Mouse (Mus musculus) T-helper 17 cell (primary cell): ENCODE measurements around the gene Sdc3.

Source experiments
- in situ Hi-C, 2 experiments: fragments of 300-600 bp; cut with MboI, MseI; formaldehyde crosslinking; loops; 1 replicate in 1 of 2; 2 replicates in 1 of 2; pipeline ENCODE4 v1.15.1; 2025; ENCODE audit warnings: high pct_unique_total_duplicates in 2 of 2

Sdc3 gene

DNA sequence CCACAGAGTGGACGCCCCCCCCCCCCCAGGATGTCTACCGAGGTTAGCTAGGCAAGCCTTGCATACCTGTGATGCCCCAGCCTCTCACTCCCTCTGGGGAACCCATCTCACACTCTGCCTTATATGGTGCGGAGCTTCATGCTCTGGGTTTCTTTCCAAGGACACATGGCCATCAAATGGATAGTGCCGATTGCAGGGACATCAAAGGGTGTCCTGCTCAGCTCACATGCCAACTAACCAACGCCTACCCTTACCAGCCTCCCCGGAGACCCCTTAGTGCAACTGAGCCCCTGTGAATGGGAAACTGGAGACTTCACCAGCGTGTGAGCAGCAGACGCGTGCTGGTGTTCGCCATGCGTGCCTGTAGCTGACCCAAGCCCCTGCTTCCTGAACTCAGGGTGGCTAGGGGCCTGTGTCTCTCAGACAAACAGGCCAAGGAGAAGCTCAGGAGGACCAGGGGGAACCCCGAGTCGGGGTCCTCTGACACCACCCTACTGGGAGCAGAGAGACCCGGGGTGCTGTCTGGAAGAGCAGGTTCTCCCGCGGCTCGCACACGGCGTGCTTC, 444 bp upstream of the Sdc3 start:
- in situ Hi-C loops, result loop anchor here in 1 of 2 experiments (5.0 kb wide), 1 partner anchor 215 kb away; no protein-coding TSS in a partner anchor

DNA sequence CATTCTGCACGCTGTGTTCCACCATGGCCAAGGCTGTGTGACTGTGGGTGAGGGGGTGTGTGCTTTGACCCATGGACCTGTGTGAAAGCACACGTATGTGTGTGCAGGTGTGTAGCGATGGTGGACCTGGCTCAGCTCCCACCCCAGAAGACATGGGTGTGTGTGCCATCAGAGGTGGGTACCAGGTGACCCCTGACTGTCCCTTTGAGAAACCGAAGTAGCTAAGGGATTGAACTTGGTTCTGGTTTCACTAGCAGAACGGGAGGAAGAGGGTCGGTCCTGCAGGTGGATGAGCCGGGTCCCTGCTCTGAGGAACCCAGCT, 804 bp downstream of the Sdc3 start:
- in situ Hi-C loops, result loop anchor here in 1 of 2 experiments (5.0 kb wide), 1 partner anchor 216 kb away; no protein-coding TSS in a partner anchor

DNA sequence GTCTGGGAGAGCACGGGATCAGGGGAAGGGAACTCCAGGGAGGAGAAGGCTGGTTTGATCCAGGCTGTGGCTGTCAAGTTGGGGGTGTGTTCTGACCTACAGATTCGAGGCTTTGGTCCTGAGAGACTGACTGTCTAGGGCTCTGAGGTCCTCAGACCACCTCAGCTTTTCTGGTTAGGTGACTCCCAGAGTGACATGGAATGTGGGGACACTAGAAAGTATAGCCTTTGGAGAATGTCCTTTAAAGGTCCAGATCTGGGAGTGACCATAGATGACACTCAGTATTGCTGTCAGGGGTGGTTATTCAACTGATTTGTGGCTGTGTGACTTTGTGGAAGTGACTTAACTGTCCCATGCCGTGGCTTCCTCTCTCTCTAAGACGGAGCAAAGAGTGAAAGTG, 2.4 kb downstream of the Sdc3 start:
- in situ Hi-C loops, result loop anchor here in 1 of 2 experiments (5.0 kb wide), 1 partner anchor 217 kb away; no protein-coding TSS in a partner anchor

DNA sequence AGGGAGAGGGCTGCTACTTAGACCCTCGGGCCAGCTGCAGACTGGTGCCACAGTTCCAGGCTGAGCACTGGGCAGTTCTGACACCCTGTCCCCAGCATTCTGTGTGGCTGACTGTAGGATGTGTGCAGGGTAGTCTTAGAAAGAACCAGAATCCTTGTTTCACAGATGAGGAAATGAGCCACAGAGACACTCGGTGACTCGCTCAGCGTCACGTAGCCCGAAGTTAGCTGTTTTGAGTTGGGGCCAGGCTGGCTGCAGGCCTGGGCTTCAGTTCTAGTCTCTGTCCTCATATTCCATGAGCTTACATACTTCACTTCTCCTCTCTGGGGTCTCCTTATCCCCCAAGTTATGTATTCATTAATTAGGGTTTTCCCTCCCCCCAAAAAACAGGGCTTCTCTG, 3.6 kb downstream of the Sdc3 start:
- in situ Hi-C loops, result no loop called here

DNA sequence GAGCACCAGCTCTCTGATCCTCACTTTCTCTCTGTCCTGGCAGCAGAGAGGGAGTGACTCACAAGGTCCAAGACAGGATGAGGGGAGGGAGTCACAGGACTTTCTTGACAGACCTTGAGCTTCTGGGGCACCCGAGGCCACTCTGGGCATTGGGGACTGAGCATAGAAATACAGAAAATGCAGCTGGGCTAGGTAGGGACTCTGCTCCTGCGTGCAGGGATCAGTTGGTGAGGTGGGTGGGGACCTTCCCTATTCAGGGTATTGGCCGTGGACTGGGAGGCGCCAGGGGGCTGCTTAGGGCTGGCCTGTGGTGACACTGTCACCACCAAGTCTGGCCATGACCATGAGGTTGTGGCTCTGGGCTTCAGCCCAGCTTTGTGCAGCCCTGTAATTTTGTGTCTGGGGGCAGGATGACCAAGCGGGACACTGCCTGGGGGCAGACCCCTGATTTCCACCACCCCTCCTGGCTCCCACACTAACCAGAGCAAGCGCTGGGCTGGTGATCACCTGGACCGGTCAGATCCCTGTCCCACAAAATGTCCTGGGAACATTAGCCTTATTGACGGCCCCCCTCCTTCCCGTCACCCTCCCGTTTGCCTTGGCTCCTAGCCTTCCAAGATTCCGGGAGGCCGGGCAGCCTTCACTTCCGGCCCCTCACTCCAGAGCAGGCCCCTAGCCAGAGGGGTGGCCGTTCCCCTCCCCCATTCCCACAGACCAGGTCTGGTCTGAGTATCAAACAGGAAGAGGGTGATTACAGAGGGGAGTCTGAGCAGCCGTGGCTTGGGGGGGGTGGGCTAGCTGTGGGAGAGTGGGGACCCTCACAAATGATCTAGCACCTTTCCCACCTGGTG, 5.1 kb downstream of the Sdc3 start:
- in situ Hi-C loops, result no loop called here

DNA sequence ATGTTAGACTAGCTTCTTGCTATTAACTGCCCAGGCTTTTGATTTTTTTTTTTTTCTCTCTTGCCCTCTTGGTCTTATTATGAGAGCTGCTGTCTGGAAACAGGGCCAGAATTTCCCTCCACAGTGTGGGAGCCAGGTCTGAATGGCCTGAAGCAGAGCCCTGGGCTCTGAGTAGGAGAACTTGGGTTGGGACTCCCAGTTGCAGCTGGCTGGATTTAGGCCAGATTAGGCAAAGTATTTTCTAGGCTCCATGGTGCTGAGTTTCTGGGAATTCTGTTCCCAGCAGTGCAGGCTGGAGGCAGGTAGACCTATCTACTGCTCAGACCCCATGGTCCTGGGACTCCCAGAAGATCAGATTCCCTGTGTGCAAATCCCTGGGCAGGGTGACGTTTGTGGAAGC, 6.1 kb downstream of the Sdc3 start:
- in situ Hi-C loops, result no loop called here

DNA sequence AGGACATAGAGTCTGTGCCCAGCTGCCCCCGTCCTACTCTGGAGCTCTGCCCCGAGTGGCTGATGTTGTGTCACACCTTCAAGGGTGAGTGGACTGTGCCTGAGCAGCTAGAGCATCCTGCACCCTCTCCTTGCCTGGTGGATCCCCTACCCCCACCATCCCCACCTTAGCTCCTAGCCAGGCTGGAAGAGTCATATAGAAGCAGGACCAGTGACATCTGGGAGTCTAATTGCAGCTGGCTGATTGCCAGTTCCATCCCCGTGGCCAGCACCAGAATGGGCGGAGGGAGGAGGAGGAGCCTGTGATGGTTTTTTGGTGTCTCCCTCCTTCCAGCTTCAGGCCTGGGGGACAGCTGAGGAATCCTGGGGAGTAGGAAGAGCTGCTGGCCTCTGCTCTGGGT, 6.8 kb downstream of the Sdc3 start:
- in situ Hi-C loops, result no loop called here

DNA sequence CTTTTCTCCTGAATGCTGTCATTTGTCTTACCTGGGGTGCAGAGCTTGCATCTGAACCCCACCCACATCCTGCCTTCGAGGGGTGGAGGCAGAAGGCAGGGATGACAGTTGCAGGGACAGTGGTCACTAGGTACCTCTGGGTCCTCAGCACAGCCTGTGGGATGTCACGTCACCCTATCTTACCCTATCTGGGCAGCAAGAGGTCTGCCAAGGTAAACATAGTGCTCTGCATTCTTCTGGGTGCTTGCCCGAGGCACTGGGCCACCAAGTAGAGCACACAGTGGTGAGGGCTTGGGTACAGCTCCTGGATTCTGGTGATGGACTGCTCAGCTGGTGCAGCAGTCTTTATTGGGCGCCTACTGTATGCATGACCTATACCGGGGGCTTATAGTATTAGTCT, 7.2 kb downstream of the Sdc3 start:
- in situ Hi-C loops, result no loop called here

DNA sequence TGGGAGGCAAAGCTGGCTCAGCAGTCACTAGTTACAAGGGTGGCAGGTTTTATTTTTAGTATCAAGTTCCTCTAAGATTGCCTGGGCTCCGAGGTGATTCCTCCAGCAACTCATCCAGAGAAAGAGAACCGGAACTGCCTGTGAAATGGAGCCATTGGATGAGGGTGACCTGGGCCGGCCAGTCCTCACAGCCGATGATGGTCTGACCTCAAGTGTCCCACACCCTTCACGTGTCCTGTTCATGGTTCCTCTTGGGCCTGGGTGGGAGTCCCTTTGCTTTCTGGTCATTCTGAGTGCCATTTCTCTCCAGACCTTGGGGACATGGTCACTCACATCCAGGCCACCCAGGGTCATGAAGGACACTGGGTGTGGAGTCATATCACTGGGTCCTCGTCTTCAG, 7.8 kb downstream of the Sdc3 start:
- in situ Hi-C loops, result no loop called here

DNA sequence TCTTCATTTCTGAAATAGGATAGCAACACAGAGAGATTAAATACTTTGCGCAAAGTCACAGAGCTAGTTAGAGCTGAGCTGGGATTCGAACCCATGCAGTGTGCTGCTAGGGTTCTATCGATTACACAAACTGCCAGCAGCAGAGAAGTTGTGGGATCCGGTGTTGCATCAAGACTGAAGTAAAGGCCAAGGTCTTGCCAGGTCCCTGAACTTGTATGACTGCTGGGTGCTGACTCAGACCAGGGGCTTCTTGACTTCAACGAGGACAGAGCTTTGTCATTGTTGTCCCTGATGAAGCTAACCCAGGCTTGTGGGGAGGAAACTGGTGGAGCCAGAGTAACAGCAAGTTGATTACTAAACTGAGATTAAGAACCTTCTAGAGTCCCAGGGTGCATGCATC, 8.9 kb downstream of the Sdc3 start:
- in situ Hi-C loops, result no loop called here

DNA sequence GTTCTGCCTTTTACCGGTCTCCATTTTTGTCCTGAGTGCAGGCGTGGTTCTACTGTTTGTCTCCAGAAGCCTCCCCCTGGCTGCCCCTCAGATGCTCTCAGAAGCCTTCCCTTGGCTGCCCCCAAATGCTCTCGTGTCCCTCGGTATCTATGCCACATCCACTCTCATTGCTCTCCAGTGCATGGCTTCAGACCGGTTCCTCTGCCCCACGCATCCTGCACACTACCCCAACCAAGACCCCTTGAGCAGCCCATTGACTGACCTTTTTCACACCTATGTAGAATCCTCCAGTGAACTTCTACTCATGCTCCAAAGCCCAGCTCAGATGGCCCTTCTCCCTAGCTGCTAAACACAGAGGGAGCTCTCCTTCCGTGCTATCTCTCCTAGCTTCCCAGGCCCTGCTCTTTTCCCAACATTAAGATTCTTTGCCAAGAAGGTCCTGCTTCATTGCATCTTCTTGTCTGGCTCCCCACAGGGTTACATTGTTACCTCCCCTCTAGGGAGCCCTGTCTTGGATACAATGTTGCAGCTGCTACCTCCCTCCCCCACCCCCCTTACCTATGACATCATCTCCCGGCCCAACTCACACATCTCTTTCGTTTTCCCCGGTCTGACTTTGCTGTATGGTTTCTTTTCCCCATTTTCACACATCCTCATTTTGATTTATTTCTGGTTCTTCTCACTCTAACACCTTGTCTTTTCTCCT, 9.4 kb downstream of the Sdc3 start:
- in situ Hi-C loops, result no loop called here

DNA sequence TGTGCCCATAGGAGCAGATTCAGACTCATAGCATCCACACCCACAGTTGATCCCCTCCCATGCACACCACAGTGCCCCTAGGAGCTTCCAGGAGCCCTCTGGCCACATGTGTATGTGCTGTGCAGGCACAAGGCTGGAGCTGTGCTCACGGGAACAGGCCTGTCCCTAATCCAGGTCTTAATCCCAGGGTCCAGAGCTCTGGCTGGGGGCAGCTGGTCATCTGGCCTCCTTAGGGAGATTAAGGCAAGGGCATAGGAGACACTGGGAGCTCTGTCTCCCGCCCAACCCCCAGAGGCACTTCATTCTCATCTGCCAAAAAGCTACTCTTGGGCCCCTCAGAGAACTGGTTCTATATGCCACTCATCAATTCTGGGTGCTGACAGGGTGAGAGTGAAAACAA, 11.3 kb downstream of the Sdc3 start:
- in situ Hi-C loops, result no loop called here

DNA sequence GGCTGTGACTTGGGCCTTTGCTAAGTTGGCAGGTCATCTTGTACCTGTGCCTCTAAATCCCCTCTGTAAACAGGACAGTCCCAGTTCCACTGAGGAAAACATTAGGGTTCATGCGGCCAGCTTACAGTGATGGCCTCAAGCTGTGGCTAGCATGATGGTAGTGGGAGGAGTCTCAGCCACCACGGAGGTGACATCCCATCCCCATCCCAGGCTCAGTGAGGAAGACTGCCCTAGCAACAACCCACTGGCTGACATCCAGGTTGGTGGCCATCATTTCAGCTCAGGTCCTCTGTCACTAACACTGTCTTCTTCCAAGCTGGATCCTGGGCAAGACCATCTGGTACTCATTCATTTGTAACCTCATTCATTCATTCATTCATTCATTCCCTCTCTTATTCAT, 12.0 kb downstream of the Sdc3 start:
- in situ Hi-C loops, result no loop called here

DNA sequence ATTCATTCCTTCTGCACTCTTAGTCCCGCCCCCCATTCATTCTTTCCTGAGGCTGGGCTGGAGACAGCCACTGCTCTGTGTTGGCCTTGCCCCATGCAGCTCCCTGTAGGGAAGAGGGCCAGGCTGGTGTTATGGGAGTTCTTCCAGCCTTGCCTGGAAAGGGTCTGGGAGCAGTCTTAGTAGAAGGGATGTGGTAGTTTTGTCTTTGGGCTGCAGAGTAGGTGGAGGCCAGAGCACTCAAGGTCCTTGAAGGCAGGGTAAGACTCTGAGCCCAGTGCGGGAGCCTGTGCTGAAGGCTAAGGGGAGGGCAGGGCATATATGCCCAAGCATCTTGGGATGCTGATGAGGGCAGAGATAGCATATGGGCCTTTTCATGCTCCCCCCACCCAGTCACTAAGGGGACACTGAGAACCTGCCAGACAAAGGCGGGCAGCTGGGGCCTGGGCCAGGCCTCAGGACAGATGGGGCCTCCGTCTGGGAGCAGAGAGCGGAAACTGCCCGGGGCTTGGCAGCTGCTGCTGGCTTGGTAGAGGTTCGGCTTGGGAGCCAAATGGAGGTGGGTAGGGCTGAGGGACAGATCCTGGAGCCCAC, 12.5 kb downstream of the Sdc3 start:
- in situ Hi-C loops, result no loop called here

DNA sequence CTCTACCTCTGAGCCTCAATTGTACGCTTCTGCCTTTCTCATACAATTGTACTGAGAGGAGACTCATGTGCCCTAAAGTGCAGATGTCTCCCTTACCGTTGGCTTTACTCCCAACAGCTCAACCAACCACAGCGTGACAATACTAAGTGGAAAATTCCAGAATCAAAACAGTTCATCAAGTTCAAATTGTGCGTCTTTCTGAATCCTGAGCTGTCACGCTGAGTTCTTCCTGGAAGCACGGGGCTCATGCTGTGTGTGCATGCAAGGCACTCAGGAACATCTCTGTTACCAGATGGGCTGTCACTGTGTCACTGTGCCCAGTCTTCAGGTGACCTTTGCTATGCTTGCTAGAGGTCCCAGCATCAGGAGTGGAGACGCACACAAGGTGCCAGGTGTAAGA, 13.4 kb downstream of the Sdc3 start:
- in situ Hi-C loops, result no loop called here

DNA sequence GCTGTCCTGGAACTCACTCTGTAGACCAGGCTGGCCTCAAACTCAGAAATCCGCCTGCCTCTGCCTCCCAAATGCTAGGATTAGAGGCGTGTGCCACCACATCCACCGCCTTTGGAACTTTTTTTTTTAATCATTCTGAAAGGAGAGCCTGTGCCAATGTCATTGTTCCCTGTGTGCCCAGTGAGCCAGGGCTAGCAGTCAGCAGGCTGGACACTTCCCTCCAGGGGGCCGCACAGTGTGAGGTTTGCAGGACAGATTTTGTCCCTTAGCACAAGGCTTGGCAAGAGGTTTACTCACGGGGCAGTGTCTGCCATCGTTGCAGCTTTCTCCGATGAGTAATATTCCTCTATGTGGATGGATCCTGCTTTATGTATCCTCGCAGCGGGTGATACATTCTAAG, 14.4 kb downstream of the Sdc3 start:
- in situ Hi-C loops, result no loop called here

DNA sequence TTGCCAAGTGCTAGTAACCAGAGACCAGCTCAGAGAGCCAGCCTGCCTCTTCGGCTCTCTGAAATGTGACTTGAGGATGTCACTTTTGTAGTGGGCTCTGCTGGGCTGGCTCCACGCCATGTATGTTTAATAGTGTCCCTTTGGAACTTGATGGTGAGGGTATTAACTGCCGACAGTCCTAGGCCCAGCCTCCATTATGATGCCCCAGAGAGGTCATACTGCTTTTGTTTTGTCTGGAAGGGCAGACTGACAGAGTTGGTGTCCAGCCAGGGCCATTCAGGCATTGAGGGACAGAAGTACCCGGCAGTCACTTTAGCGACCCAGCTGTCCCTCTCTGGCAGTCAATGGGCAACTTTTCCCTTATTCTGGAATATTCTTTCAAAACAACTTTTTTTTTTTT, 17.4 kb downstream of the Sdc3 start:
- in situ Hi-C loops, result no loop called here

DNA sequence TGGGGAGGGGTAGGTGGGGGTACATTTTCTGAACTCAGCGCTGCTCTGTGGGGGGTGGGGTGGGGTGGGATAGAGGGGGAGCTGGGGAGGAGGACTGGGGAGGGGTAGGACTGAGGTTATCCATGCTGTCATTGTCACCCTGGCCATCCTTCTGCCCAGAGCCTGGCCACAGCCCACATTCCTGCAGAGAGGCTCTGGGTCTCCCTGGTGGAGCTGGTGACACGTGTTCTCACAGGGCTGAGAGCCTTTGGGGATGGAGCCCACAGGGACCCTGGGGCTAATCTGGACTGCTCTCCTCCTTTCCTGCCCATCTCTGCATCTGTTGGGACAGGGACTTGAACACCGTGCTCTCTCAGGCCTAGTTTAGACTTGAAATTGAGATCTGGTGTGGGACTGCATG, 18.5 kb downstream of the Sdc3 start:
- in situ Hi-C loops, result no loop called here

DNA sequence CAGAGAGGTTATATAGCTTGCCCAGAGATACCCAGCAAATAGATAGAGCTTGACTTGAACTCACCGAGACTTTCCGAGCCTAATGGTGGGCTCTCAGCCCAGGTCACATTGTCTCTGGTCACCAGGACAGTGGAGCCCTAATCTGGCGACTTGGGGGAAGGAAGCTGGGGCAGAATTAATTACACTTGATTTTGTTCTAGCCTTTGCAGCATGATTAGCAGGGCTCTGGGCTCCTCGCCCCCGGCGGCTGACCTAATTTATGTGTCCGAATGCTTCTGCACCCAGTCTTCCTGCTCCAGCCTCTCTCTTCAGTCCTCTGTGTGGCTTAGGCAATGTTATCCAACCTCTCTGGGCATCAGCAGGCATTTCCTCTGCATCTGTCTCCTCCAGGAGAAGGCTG, 19.0 kb downstream of the Sdc3 start:
- in situ Hi-C loops, result no loop called here

DNA sequence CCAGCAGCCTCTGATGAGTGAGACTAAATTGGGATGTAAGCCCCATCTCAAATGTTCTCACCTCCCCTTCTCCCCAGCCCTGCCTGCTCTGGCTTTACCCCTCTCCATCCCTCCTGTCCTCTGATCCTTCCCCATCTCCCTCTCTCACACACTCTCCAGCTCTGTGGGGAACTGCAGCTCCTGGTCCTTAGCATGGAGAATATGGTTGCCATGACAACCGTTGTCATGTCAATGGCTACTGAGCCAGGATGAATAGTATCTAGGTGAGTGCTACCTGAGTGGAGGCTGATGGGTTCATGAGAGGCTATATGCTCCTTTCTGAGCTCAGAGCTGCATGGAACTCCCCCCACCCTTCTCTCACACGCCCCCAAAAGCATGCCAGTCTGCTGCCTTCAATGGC, 21.6 kb downstream of the Sdc3 start:
- in situ Hi-C loops, result no loop called here

DNA sequence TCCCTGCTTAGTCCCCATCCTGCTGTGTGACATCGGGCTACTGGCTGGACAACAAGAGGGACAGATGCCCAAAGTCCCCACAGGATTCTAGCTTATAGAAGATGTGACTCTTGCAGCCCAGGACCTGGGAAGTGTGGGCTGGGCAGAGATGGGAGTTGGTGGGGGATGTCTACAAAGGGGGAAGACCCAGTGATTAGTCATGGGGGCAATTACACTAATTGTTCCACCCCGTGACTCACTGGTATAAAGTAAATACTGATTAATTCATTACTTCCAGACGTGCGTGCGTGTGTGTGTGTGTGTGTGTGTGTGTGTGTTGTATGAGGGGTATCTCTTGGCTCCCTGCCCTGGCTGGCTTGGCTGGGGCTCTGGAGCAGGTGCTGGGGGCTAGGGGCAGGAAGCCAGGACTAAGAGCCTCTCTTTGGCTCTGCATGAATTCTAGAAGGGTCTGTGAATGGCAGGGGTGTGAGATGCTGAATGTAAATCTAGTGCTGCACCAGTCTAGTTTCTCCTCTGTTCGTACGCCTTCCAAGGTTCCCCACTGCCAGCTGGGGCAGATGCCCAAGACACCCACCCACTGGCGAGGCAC, 22.5 kb downstream of the Sdc3 start:
- in situ Hi-C loops, result no loop called here

DNA sequence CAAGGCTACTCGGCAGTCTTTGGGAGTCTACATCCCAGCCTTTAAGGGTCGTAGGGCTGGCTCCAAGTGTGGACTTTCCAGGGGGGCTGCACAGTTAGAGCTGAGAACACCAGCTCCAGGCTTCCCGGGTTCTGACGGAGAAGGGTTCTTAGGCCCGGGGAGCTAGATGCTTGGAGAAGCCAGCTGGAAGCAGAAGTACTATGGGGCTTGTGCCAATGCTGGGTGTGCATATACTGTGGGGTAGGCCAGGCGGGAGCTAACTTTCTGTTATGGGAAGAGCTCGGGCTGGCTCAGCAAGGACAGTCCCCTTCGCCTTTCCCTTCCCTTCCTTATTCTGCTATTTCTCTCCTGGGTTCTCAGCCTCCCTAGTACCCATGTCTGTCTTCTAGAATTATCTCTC, 23.5 kb downstream of the Sdc3 start:
- in situ Hi-C loops, result no loop called here
